Mouse (Mus musculus) CH12.LX (cell line): ENCODE results near the gene Tmem269.

Source experiments
- ETS1 ChIP-seq: conservative IDR thresholded peaks from 2 replicates; pipeline ENCODE4 v1.6.1; 2012; ENCODE audit warnings: low read depth, mild to moderate bottlenecking, inconsistent platforms, low read length, improper control_type of control experiment, moderate library complexity
- JUN ChIP-seq: IDR thresholded peaks from 2 replicates; pipeline ENCODE4 v1.6.1; 2011; ENCODE audit warnings: low read depth, mild to moderate bottlenecking, low read length, improper control_type of control experiment, moderate library complexity; ENCODE audit not compliant: insufficient read depth
- MAX ChIP-seq: IDR thresholded peaks from 2 replicates; pipeline ENCODE4 v1.6.1; 2011; ENCODE audit warnings: low read length, improper control_type of control experiment
- NRF1 ChIP-seq: IDR thresholded peaks from 2 replicates; pipeline ENCODE4 v1.6.1; 2014; ENCODE audit warnings: low read depth, mild to moderate bottlenecking, inconsistent platforms, low read length, improper control_type of control experiment, moderate library complexity
- POLR2A ChIP-seq: IDR thresholded peaks from 2 replicates; pipeline ENCODE4 v1.6.1; 2011; ENCODE audit warnings: low read depth, mild to moderate bottlenecking, improper control_type of control experiment, low read length
- TCF12 ChIP-seq: IDR thresholded peaks from 2 replicates; pipeline ENCODE4 v1.6.1; 2014; ENCODE audit warnings: low read depth, mild to moderate bottlenecking, inconsistent platforms, low read length, improper control_type of control experiment
- USF2 ChIP-seq: conservative IDR thresholded peaks from 2 replicates; pipeline ENCODE4 v1.6.1; 2011; ENCODE audit warnings: low read depth, low read length, improper control_type of control experiment
- ZNF384 ChIP-seq: IDR thresholded peaks from 2 replicates; pipeline ENCODE4 v1.6.1; 2012; ENCODE audit warnings: low read depth, low read length, improper control_type of control experiment, inconsistent platforms

- no peak for TF ChIP-seq USF2
- TF ChIP-seq ETS1, result no peak
- no peak for TF ChIP-seq NRF1
- TF ChIP-seq MAX, result no peak
- TF ChIP-seq TCF12, result no peak
- no peak for TF ChIP-seq POLR2A
- TF ChIP-seq JUN, result no peak
- TF ChIP-seq ZNF384, result no peak
These were observed 25.3 kb downstream of the Tmem269 start for GRCm38 (mm10) chr4:119192757-119193156.
